Mouse (Mus musculus) CD4-positive, CD25-positive, alpha-beta regulatory T cell, adult 2 months (primary cell): ENCODE data around the gene Batf2.
"Not testable (repeated sequence)": the region's sequence is repeated elsewhere in the genome, so short reads cannot be mapped to it uniquely, and the experiment has no call there.

Experiments used
- DNase-seq: peaks from one replicate; pipeline ENCODE4 v3.0.0-alpha.2; 2012; ENCODE audit warnings: low read depth, low spot score

The Batf2 gene

DNA sequence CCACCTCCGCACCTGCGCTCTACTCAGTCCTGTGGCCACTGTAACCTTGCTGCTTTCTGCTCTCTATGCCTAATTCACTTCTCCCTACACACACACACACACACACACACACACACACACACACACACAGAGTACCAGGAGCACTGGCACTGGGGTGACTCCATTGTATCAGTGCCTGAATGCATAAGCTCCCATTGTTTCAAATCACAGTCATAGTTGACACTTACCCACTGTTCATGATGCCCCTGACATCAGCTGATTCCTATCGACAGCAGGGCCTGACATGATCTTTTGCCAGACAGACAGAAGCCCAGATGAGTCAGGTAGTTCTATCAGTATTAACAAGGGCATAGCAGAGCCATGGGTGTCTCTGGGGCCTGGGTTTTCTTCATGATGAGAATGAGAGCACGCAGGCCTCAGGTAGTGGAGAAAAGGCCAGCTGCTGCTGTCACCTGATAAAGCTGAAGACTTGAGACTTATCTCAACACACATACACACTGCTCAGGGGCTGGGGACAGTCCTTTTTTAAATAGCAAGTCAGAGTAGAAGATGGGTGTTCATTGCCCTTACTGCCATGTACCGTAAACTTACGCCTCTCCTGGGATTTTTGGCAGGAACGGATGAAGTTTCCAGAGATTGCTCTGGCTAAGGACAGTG lies 8.5 kb upstream of the Batf2 start:
- DNase-seq = no peak

DNA sequence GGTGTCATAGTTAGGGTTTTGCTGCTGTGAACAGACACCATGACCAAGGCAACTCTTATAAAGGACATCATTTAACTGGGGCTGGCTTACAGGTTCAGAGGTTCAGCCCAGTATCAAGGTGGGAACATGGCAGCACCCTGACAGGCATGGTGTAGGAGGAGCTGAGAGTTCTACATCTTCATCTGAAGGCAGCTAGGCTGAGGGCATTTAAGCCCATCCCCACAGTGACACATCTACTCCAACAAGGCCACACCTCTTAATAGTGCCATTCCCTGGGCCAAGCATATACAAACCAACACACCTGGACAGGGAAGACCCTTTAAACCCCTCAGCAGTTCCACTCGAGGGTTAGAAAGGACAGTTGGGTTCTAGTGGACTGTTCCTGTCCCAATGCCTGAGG lies 7.6 kb upstream of the Batf2 start:
- DNase-seq = not testable (repeated sequence)

DNA sequence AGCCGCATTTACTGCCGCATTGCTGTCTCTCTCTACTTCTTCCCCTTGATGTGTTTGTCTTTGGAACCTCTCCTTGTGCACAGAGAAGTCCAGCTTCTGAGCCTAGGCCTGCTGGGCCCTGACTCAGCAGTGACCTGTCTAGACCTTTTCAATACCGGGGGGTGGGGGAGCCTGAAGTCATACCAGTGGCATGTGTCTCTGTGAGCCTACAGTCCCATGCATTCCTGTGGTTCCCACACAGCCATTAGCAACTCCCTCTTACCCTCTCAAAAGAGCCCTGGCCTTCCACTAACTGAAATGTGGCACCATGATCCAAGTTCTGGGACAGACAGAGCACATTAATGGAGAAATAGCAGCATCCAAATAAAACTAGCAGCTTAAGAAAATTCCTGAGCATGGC lies 4.4 kb upstream of the Batf2 start:
- no peak for DNase-seq

DNA sequence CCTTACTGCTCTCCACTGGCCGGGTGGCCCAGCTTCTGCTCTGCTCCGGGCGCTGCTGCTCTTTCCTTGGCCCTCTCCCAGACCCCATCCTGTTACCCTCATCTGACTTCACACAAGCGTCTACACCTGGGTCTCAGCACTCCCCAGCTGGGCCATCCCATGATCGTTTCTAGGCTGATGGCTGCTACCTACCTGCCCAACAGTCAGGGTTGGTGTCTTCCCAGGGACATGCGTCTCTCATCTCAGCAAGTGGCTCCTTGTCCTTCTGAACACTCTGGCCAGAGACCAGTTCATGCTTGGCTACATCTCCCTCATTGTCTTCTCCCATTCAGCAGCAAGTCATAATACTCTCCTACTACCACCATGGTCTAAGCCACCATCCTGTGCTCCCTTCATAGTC lies 1.1 kb upstream of the Batf2 start:
- DNase-seq = no peak

DNA sequence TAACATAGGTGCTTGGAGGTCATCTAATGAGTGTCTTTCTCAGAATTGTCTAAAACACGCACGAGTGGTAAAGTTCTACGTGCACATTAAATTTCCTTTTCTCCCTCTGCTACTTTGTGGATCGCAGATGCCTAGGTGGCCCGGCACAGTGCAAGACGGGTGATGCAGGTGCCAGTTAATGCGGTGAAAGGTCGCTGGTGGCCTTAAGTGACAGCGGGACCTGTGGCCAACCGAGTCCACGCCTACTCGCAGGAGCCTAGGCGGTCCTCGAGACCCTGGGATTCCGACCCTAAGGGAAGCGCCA lies 457 bp upstream of the Batf2 start:
- DNase-seq = no peak

DNA sequence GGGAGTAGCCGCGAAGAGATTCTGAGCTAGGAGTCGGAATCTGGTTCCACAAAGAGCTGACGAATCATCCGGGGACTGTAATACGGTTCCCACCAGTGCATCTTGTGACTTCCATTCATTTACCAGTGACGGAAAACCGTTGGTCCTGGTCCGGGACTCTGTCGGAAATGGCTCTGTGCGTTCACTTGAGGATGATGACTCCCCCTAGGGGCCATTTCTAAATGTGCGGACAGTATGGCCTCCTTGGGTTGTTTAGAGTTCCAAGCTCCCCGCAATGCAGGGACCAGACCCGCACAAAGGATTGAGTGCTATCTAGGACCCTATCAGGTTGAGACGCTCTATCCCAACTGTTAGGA lies 589 bp downstream of the Batf2 start, which contains the start of gene Arl2:
Gene Arl2 (minus strand): TSS at position 155 of the 356 bp plus-strand sequence.
- DNase-seq = peak; percentile 91

DNA sequence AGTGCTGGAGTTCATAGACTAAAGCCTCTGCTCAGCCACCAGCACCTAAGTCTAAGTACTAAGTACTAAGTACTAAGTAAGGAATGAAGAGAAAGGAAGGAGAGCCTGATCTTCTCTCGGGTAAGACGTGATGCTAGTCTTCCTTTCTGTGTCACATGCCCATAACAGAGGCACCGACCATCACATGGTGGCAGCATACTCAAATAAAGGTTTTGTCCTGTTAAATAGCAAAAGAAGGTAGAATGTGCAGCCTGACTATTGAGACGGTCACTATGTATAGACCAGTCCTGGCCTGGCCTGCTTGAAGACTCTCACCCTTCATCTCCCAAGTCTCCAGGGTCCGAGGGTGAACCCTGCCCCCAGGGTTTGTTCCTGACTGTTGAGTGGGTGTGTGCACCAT lies 4.1 kb downstream of the Batf2 start:
- DNase-seq = no peak

DNA sequence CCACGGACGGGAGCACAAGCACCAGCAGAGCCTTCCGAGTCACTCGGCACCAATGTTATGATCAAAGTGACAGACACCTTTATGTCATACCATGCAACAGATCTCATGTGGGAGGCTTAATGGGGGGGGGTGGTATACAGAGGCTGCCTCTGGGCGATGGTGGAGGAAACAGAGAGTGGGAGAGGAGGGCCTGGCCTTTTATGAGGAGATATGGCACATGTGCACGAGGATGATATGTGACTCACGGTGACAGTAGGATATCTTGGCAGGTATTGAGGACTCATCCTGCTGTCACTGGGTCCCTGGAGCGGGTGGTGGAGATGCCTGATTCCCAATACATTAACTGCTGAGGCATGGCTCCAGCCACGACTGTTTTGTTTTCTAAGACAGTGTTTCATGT lies 14.4 kb downstream of the Batf2 start:
- no peak for DNase-seq

DNA sequence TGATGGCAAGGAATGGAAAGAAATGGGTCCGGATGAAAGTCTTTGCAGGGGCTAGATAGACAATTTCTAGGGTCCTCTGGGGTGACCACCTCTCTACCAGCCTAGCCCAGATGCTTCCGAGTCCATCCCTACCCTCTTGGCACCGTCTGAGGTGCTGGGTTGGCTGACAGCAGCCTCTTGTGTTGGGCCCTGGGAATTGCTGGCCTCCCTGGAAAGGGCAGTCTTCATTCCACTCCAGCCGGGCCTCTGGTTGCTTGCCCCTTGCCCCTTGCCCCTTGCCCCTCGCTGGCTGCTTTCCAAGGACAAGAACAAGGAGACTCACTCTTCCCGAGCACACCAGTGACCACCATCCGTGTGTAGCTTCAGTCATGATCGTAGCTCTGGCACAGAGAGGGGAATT lies 15.6 kb downstream of the Batf2 start:
- no peak for DNase-seq

DNA sequence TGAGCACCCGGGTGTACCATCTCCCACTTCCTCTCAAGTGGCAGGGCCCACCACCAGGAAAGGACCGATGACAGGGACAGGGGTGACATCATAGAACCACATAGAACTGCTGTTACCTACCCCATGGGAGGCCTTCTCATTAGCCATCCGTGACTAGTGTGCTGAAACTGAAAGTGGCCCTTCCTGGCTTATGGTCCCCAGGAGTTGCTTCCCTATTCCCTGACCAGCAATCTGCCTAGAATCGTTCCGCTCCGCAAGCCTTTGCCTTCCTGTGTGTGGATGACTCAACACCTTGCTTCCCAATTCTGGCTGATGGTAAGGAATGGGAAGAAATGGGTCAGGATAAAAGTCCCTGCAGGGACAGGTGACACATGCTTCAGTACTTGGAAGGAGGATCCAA lies 16.4 kb downstream of the Batf2 start:
- DNase-seq = no peak

DNA sequence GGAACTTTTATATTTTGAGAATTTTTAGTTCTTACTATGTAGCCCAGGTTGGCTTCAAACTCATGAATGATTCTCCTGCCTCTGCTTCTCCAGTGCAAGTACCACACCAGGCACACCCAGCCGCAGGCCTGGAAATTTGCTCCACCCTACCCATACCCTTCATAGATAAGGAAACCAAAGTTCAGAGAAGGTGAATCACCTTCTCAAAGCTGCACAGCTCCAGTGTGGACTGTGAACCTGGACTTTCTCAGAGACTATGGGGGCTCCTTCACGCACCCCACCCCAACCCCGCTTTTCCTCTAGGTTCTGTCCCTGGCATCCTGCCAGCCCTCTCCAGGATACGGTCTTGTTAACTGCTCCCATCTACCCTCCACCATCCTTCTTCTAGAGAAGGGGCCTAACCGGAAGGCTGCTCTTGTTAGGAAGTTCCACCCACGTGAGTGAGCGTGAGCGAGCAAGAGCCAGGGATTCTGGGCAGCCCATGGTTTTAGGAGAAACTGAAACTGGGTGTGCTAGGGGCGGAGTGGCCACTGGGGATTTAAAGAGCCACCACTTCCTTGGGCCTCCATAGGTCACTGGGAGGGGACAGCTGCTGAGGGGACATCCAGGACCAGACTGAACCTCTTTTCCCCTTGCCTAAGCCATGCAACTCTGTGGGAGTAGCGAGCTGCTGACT lies 23.2 kb downstream of the Batf2 start:
- DNase-seq = no peak

DNA sequence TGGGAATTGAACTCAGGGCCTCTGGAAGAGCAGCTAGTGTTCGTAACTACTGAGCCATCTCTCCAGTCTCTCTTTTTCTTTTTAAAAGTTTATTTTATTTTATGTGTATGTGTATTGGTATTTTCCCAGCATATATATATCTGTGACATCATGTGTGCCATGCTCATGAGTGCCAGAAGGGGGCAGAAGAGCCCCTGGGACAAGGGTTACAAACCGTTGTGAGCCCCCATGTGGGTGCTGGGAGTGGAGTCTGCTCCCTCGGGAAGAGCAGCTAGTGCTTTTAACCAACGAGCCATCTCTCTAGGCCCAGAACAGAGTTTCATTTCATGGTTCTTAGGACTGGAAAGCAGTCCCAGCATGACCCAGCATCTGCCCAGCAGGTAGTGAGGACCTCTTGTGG lies 26.0 kb downstream of the Batf2 start:
- peak; percentile 9 for DNase-seq

DNA sequence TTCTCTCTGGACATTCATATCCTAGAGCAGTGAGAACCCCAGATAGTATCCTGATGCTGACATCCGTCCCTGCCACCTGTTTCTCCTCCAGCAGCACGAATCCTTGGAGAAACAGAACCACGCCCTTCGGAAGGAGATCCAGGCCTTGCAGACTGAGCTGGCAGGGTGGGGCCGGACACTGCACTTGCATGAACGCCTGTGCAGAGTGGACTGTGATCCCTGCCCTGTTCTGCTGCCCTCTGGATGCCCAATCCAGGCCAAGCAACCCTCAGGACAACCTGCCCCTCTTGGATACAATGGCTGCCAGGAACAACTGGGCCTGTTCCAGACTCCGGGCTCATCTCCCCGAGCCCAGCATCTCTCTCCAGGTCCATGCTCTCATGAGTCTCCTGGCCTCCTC lies 30.4 kb downstream of the Batf2 start:
- DNase-seq = no peak

DNA sequence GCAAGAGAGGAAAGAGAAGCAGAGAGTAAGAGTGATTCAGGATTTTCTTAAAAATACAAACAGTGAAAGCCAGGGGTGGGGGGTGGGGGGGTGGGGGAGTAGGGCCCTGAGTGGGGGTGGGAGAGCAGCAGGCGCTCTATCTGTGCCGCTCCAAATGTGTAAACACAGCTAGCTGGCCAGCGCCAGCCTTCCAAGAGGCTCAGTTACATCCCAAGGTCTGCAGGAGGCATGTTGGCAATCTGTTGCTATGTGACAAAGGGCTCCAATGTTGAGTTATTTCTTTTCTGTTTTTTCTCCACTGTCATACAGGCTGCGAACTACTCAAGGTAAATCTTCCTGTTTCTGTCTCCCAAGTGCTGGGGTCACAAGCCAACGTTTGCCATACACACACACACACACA lies 34.0 kb downstream of the Batf2 start:
- no peak for DNase-seq

DNA sequence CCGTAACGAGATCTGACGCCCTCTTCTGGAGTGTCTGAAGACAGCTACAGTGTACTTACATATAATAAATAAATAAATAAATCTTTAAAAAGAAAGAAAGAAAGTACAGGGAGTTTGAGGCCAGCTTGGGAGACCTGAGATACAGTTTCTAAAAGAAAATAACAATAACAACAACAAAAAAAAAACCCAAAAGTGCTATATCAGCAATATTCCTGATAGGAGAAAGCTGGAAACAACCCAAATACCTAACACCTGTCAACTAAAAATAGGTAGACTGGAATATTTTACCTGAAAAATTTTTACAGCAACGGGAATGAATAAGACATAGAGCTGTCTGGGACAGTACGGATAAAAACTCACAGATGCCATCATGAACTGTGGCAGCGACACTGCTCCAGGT lies 38.0 kb downstream of the Batf2 start:
- DNase-seq = no peak

DNA sequence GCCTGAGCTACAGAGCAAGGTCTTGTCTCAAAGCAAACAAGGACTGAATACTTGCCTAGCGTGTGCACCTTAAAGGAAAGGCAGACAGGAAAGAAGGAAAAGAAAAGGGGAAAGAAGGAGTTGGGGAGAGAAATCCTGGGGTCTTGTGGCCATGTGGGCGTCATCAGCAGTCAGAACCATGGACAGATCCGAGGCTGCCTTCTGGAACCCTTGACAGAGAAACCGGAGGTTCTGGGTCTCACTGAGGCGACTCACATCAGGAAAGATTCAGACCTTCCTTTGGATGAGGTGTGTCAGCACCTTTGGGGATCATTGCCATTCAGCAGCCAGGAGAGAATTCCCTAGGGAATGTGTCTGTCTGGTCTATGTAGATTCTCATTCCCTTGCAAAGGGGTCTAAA lies 40.8 kb downstream of the Batf2 start:
- no peak for DNase-seq

DNA sequence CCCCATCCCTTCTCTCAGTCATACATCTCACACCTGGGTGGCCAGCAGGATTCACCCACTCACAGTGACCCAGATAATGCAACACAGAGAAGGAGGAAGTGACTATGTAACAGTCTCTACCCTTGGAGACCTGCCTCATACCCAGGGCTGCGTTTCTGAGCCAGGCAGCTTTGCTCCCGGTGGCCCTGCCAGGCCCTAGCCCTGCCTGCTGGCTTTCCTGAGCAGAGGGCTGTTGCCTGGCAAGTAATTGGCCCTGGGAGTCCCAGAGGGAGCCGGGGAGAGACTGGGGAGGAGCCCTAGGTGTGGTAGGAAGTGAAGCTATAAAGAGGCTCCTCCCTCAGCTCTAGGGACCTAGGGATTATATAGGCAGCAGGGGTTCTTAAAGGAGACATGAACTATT lies 41.8 kb downstream of the Batf2 start:
- no peak for DNase-seq

DNA sequence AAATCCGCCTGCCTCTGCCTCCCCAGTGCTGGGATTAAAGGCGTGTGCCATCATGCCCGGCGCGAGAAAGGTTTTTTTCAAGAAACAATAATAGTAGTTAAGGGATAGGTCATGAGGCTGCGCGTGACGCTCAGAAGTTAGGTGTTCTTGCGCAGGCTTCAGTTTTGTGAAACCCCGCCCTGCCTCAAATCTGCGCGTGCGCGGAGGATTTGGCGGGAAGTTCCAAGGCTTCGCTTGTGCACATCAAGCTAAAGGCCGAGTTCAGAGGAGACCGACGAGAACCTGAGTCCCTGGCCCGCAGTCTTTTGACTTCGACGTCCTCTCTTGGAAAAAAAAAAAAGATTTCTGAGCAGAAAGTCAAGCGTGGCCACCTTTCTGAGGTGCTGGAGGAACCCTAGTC lies 43.3 kb downstream of the Batf2 start, which contains the start of gene Majin:
Gene Majin (plus strand): TSS at position 258 of the 400 bp plus-strand sequence.
- no peak for DNase-seq

DNA sequence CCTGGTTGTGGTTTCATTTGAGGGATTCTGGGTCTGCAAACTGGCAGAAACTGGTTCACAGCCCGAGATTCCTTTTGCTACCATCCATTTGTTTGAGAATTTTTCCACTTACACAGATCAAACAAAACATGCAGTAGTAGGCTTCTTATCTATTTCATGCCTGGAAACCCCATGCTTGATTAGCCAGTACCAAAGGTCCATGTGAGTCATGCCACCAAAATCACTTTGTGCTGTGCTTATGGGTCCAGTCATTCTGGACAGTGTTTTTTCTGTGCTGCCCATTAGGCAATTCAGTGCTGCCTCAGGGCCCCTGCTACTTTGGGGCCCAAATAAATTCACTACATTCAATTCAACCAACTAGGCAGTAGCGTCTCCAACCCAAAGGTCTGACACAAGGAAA lies 63.5 kb downstream of the Batf2 start:
- no peak for DNase-seq

DNA sequence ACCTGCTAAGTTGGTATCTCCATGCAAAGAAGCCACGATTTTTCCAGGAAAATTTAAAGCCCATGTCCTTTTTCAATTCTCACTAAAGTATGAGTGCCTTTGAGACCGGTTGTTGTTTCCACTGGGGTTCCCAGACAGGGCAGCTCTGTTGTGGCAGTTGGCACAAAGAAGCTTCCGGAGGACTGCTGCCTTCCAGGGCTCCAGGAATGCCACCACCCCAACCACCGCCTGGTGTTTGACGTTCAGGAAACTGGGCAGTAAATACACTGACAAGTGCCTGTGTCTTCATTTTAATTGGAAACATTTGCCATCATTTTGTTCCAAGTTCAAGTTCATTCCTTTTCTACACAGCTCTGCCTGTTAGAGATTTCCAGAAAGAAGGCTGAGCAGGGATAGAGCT lies 65.9 kb downstream of the Batf2 start:
- no peak for DNase-seq

DNA sequence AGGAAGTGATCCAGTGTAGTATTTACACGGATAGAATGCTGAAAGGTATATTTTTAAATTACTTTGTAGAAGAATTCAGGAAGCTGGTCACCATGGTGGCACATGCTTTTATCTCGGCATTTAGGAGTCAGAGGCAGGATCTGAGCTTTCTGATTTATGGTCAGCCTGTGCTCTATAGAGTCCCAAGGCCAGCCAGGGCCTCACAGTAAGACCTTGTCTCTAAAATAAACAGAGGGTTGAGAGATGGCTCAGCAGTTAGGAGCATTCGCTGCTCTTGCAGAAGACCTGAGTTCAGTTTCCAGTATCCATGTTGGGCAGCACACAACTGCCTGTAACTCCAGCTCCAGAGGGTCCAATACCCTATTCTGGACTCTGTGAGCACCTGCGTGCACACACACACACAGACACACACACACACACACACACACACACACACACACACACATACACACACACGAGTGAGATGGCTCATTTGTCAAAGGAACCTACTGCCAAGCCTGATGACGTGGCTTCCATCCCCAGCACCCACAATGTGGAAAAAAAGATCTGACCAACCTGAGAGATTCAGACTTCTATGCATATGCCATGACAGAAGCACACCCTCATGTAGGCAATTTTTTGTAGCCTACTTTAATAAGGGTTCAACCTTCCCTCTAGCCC lies 75.4 kb downstream of the Batf2 start:
- no peak for DNase-seq

DNA sequence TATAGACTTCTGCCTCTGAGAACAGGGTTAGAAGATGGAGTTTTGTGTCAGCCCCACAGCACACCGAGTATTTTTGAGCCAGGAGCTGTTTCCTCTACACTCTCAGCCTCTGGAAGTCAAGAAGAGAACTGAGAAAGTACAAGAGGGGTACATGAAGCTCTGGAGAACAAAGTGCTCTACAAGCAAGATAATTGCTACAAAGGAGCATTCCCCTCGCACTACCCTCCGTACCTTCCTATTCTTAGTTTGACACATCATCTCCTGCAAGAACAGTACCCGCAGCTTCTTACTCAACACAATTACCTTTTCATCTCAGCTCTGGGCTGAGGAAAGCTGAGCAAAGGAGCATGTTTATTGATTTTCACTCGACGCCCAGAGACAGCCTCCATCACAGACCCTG lies 77.8 kb downstream of the Batf2 start:
- no peak for DNase-seq
